Mouse (Mus musculus) cerebellum, postnatal 36 days (tissue): ENCODE results near the gene Grifin.

Source experiments
- DNase-seq, 2 experiments: peaks; one replicate each; pipeline ENCODE4 v3.0.0; 2021 to 2022; ENCODE audit warnings: mixed read lengths in 2 of 2

Gene Grifin

GRCm38 (mm10) chr5:140589082-140589774, 24.4 kb upstream of the Grifin start:
- DNase-seq: no peak

GRCm38 (mm10) chr5:140583732-140584368, 19.0 kb upstream of the Grifin start:
- DNase-seq: no peak

GRCm38 (mm10) chr5:140582995-140583731, 18.3 kb upstream of the Grifin start:
- no peak for DNase-seq

- DNase-seq: no peak
Measured at GRCm38 (mm10) chr5:140581569-140581968, 16.7 kb upstream of the Grifin start.

- no peak for DNase-seq
Measured at GRCm38 (mm10) chr5:140579771-140580170, 14.9 kb upstream of the Grifin start.

GRCm38 (mm10) chr5:140579221-140579620, 14.3 kb upstream of the Grifin start:
- no peak for DNase-seq

- DNase-seq: no peak
Measured at GRCm38 (mm10) chr5:140575381-140575866, 10.6 kb upstream of the Grifin start.

- no peak for DNase-seq
Measured at GRCm38 (mm10) chr5:140572611-140573010, 7.7 kb upstream of the Grifin start.

- DNase-seq: no peak
Measured at GRCm38 (mm10) chr5:140571673-140572072, 6.8 kb upstream of the Grifin start.

GRCm38 (mm10) chr5:140571201-140571600, 6.3 kb upstream of the Grifin start:
- no peak for DNase-seq

- DNase-seq: no peak
Measured at GRCm38 (mm10) chr5:140570223-140570870, 5.5 kb upstream of the Grifin start.

GRCm38 (mm10) chr5:140569032-140569595, 4.2 kb upstream of the Grifin start:
- no peak for DNase-seq

- peak; percentile 60 to 70 for DNase-seq
Measured at GRCm38 (mm10) chr5:140568321-140568970, 3.6 kb upstream of the Grifin start.

- no peak for DNase-seq
Measured at GRCm38 (mm10) chr5:140567751-140568150, 2.9 kb upstream of the Grifin start.

- DNase-seq: peak; percentile 12 to 26
Measured at GRCm38 (mm10) chr5:140567321-140567720, 2.5 kb upstream of the Grifin start.

- DNase-seq: no peak
Measured at GRCm38 (mm10) chr5:140566271-140566670, 1.4 kb upstream of the Grifin start.

GRCm38 (mm10) chr5:140565856-140566255, 985 bp upstream of the Grifin start:
- DNase-seq: peak; percentile 9 to 17

GRCm38 (mm10) chr5:140565451-140565850, 580 bp upstream of the Grifin start:
- peak in 1 of 2 experiments; percentile 26 for DNase-seq

- DNase-seq: no peak
Measured at GRCm38 (mm10) chr5:140562601-140563000, 2.3 kb downstream of the Grifin start.

GRCm38 (mm10) chr5:140556859-140557258, 8.0 kb downstream of the Grifin start:
- DNase-seq: no peak

GRCm38 (mm10) chr5:140553719-140554118, 11.2 kb downstream of the Grifin start:
- DNase-seq: no peak
